Comparison of ENCODE assay signal across 32 mouse cellular contexts in the genomic region with DNA sequence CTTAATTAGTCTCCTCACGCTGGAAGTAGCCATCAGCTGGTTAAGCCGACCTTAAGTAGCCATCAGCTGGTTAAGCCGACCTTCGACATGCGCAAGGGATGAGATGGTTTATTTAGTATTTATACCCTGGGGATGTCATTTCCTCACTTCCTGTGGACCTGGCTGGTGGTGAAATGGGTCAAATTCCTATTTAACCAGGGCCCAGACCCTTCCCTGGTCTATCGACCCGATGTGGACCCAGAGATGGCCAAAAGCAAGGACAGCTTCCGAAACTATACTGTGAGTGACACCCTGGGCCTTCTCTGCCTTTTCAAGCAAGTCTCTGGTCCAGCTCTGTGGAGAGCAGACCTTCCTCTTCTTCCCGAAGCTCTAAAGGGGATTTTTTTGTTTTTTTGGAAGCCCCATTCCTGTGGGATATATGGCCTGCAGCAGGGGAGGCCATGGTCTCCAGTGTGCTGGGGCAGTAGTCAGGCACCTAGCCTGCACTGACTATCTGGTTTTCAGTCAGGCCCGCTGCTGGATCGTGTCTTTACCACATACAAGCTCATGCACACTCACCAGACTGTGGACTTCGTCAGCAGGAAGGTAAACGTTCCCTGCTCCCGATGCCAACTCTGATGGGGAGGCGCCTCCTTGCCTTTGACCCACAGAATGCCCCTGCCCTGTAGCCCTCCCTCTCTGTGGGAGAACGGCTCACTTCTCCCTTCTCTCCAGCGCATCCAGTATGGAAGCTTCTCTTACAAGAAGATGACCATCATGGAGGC. TPM values are rescaled to one million over a fixed set of nuclear protein-coding genes. Genes with fewer than 3 reads are reported as not detected.
DNase-seq lines count a peak whose midpoint lies in the region; ATAC-seq and TF ChIP-seq lines count a peak whose summit lies in the region.
"Had no signal": no experiment of that assay in that cellular context is flagged by ENCODE, and none has a peak within 500 bp of the region (broad histone marks: within the 10 kb centered on the region; RNA-seq: fewer than 3 reads in every experiment).

No protein-coding gene starts in this region.

- DNase-seq in heart, adult 11 months: peak; percentile 85
- no peak for DNase-seq in heart, adult 2 months
- DNase-seq in liver, embryonic 14.5 days (ENCODE audit: low read depth in 3 of 3, low spot score in 3 of 3): no peak
- DNase-seq in kidney, postnatal 10 days: peak; percentile 21
- DNase-seq in retina, postnatal 7 days (ENCODE audit: low read depth, low spot score): peak; percentile 23
- no peak for DNase-seq in cerebellum, adult 11-12 months
- DNase-seq: adrenal gland, postnatal 14 days; cerebellum, adult 11 months; cerebellum, adult 9-11 months; embryo, embryonic 11 days; heart, postnatal 14 days; lung, embryonic 14.5 days; lung, postnatal 14 days; thymus, adult 2 months; thymus, postnatal 36 days had no signal

- no peaks in the 10 kb centered on the region for H3K9me3 ChIP-seq in liver, embryonic 14.5 days (ENCODE audit: control insufficient read depth, low read length)
- H3K9me3 ChIP-seq in liver, embryonic 12.5 days (replicated peaks): no peaks in the 10 kb centered on the region
- H3K9me3 ChIP-seq: hindbrain, embryonic 10.5 days; intestine, embryonic 15.5 days; limb, embryonic 10.5 days; limb, embryonic 15.5 days; midbrain, embryonic 15.5 days had no signal

- H3K36me3 ChIP-seq in heart, adult 2 months (ENCODE audit: control insufficient read depth, insufficient read depth, low read length): no peaks in the 10 kb centered on the region
- H3K36me3 ChIP-seq in liver, embryonic 14.5 days (replicated peaks; ENCODE audit: control insufficient read depth, insufficient read depth, low read depth): no peaks in the 10 kb centered on the region
- H3K36me3 ChIP-seq in liver, embryonic 12.5 days: no peaks in the 10 kb centered on the region
- H3K36me3 ChIP-seq: hindbrain, embryonic 10.5 days; intestine, embryonic 15.5 days; limb, embryonic 10.5 days; limb, embryonic 15.5 days; midbrain, embryonic 15.5 days had no signal

- ATAC-seq in liver, embryonic 14.5 days (ENCODE audit: insufficient read depth): 0 out of 2 replicates have a peak, but pooled peaks have one; percentile 28
- no peak for ATAC-seq in liver, embryonic 12.5 days
- ATAC-seq: forebrain, embryonic 16.5 days; hindbrain, embryonic 16.5 days; intestine, embryonic 15.5 days; midbrain, embryonic 15.5 days had no signal

- no peak overlapping the region for H3K9ac ChIP-seq in heart, adult 2 months (ENCODE audit: low read depth, low read length)
- H3K9ac ChIP-seq in liver, embryonic 14.5 days (replicated peaks): no peak overlapping the region
- no peak overlapping the region for H3K9ac ChIP-seq in liver, embryonic 12.5 days
- H3K9ac ChIP-seq: intestine, embryonic 15.5 days; limb, embryonic 15.5 days; lung, embryonic 14.5 days; midbrain, embryonic 15.5 days had no signal

- TF ChIP-seq CTCF in heart, adult 2 months (IDR thresholded peaks at IDR 0.05): no peak
- TF ChIP-seq CTCF in liver, embryonic 14.5 days (IDR thresholded peaks at IDR 0.05; ENCODE audit: low read depth): no peak

- WGBS in heart, adult 2 months: 76% methylated on average over 17 of the region's 17 CpGs
- WGBS in liver, embryonic 14.5 days (ENCODE audit: insufficient replicate concordance): 68% methylated on average over 17 of the region's 17 CpGs
- 72% methylated on average over 17 of the region's 17 CpGs for WGBS in liver, embryonic 12.5 days (ENCODE audit: insufficient replicate concordance)

- H3K27me3 ChIP-seq in heart, adult 2 months (ENCODE audit: control insufficient read depth, insufficient read depth, low read length): no peaks in the 10 kb centered on the region
- H3K27me3 ChIP-seq in liver, embryonic 14.5 days (ENCODE audit: control insufficient read depth, insufficient read depth, low read length): no peaks in the 10 kb centered on the region
- peaks cover 9% of the 10 kb centered on the region; the same call in 1 of the 2 replicates for H3K27me3 ChIP-seq in liver, embryonic 12.5 days (replicated peaks)
- H3K27me3 ChIP-seq: intestine, embryonic 15.5 days; limb, embryonic 15.5 days; midbrain, embryonic 15.5 days had no signal

- TF ChIP-seq POLR2A in heart, adult 2 months (IDR thresholded peaks at IDR 0.05; ENCODE audit: insufficient read depth, low read depth, low read length): no peak

- H3K4me1 ChIP-seq in heart, adult 2 months (ENCODE audit: control insufficient read depth, insufficient read depth, low read length): no peaks in the 10 kb centered on the region
- peaks cover 0 to 5% of the 10 kb centered on the region in 2 experiments; a peak in 1 of 4 replicates for H3K4me1 ChIP-seq in liver, embryonic 14.5 days (replicated peaks; ENCODE audit: control insufficient read depth in 2 of 2, insufficient read depth in 2 of 2, low read length in 1 of 2)
- no peaks in the 10 kb centered on the region for H3K4me1 ChIP-seq in liver, embryonic 12.5 days
- H3K4me1 ChIP-seq: hindbrain, embryonic 10.5 days; intestine, embryonic 15.5 days; limb, embryonic 10.5 days; limb, embryonic 15.5 days; midbrain, embryonic 15.5 days had no signal

- no peak overlapping the region for H3K4me3 ChIP-seq in heart, adult 2 months
- no peak overlapping the region for H3K4me3 ChIP-seq in liver, embryonic 14.5 days (ENCODE audit: insufficient read depth in 1 of 2, low read depth in 2 of 2, low read length in 2 of 2)
- H3K4me3 ChIP-seq in liver, embryonic 12.5 days: no peak overlapping the region
- H3K4me3 ChIP-seq: erythroblast, embryonic 14.5 days; hindbrain, embryonic 10.5 days; intestine, embryonic 15.5 days; limb, embryonic 10.5 days; limb, embryonic 15.5 days; midbrain, embryonic 15.5 days had no signal

- H3K4me2 ChIP-seq in liver, embryonic 14.5 days (ENCODE audit: low read depth): no peak overlapping the region
- no peak overlapping the region for H3K4me2 ChIP-seq in liver, embryonic 12.5 days
- H3K4me2 ChIP-seq: intestine, embryonic 15.5 days; limb, embryonic 15.5 days; lung, embryonic 14.5 days; midbrain, embryonic 15.5 days had no signal

- H3K27ac ChIP-seq in heart, adult 2 months: no peak overlapping the region
- no peak overlapping the region for H3K27ac ChIP-seq in liver, embryonic 14.5 days
- H3K27ac ChIP-seq in liver, embryonic 12.5 days: no peak overlapping the region
- H3K27ac ChIP-seq: hindbrain, embryonic 10.5 days; intestine, embryonic 15.5 days; limb, embryonic 10.5 days; limb, embryonic 15.5 days; midbrain, embryonic 15.5 days had no signal

- H3K79me2 ChIP-seq in heart, adult 2 months (replicated peaks; ENCODE audit: control insufficient read depth, insufficient read depth, low read length): no peaks in the 10 kb centered on the region

- intact Hi-C loops in heart, adult 2 months (cut with DNase I): no loop called here

- no peak for TF ChIP-seq EP300 in heart, adult 2 months (IDR thresholded peaks at IDR 0.05; ENCODE audit: insufficient read depth, low read depth, low read length)
- TF ChIP-seq EP300 in liver, embryonic 14.5 days (IDR thresholded peaks at IDR 0.05; ENCODE audit: low read depth): no peak

RNA-seq across cellular contexts. Expression of a gene that starts 0.8 kb away (rescaled TPM):
- not detected for total RNA-seq in heart, adult 2 months (2021)
- not detected in 2 replicates for polyA plus RNA-seq in heart, adult 2 months (2012; rRNA removed)
- polyA plus RNA-seq in liver, embryonic 14.5 days (2012; rRNA removed): 9.7 and 11.2 TPM in 2 replicates
- polyA plus RNA-seq in liver, embryonic 14.5 days (2014; fragmentation: Nextera tagmentation; extraction: Ambion mirVana): 10.2 and 10.8 TPM in 2 replicates
- polyA plus RNA-seq in liver, embryonic 12.5 days (2016; fragmentation: Nextera tagmentation; extraction: Ambion mirVana): 2.4 and 3.7 TPM in 2 replicates
- total RNA-seq: adrenal gland, postnatal 14 days; gastrocnemius, adult 8-10 months; gastrocnemius, postnatal 4 days; heart, postnatal 14 days; left cerebral cortex, postnatal 10 days; neutrophil, adult 5-6 weeks had no signal
- polyA plus RNA-seq: embryonic facial prominence, embryonic 14.5 days; erythroblast, embryonic 14.5 days; forebrain, embryonic 11.5 days; forebrain, embryonic 16.5 days; heart, embryonic 14.5 days; hindbrain, embryonic 10.5 days; hindbrain, embryonic 16.5 days; limb, embryonic 10.5 days; limb, embryonic 15.5 days; lung, embryonic 14.5 days; midbrain, embryonic 15.5 days; neural tube, embryonic 11.5 days had no signal

RNA-seq across cellular contexts. Expression of a gene that starts 12.4 kb away (rescaled TPM):
- total RNA-seq in heart, adult 2 months (2021): not detected
- polyA plus RNA-seq in heart, adult 2 months (2012; rRNA removed): not detected in 2 replicates
- polyA plus RNA-seq in liver, embryonic 14.5 days (2012; rRNA removed): 2.5 and 2.7 TPM in 2 replicates
- 1.2 and 1.6 TPM in 2 replicates for polyA plus RNA-seq in liver, embryonic 14.5 days (2014; fragmentation: Nextera tagmentation; extraction: Ambion mirVana)
- 3.3 TPM in 2 replicates for polyA plus RNA-seq in liver, embryonic 12.5 days (2016; fragmentation: Nextera tagmentation; extraction: Ambion mirVana)
- total RNA-seq: adrenal gland, postnatal 14 days; gastrocnemius, adult 8-10 months; gastrocnemius, postnatal 4 days; heart, postnatal 14 days; left cerebral cortex, postnatal 10 days; neutrophil, adult 5-6 weeks had no signal
- polyA plus RNA-seq: forebrain, embryonic 16.5 days; hindbrain, embryonic 16.5 days; midbrain, embryonic 15.5 days had no signal

RNA-seq across cellular contexts. Expression of a gene that starts 19.8 kb away (rescaled TPM):
- total RNA-seq in heart, adult 2 months (2021): 10 to 100 TPM; 61.3 to 63.6 TPM
- 116 and 150 TPM in 2 replicates for polyA plus RNA-seq in heart, adult 2 months (2012; rRNA removed)
- 20.8 and 29.3 TPM in 2 replicates for polyA plus RNA-seq in liver, embryonic 14.5 days (2012; rRNA removed)
- 17.8 and 23.5 TPM in 2 replicates for polyA plus RNA-seq in liver, embryonic 14.5 days (2014; fragmentation: Nextera tagmentation; extraction: Ambion mirVana)
- polyA plus RNA-seq in liver, embryonic 12.5 days (2016; fragmentation: Nextera tagmentation; extraction: Ambion mirVana): 32.5 and 34.1 TPM in 2 replicates

RNA-seq across cellular contexts. Expression of a gene that starts 20.5 kb away (rescaled TPM):
- 10 to 100 TPM; 25.7 to 26.1 TPM for total RNA-seq in heart, adult 2 months (2021)
- 32.9 and 33.3 TPM in 2 replicates for polyA plus RNA-seq in heart, adult 2 months (2012; rRNA removed)
- polyA plus RNA-seq in liver, embryonic 14.5 days (2012; rRNA removed): 12.3 and 15.1 TPM in 2 replicates
- polyA plus RNA-seq in liver, embryonic 14.5 days (2014; fragmentation: Nextera tagmentation; extraction: Ambion mirVana): 17.2 and 18.9 TPM in 2 replicates
- 36.2 and 41.1 TPM in 2 replicates for polyA plus RNA-seq in liver, embryonic 12.5 days (2016; fragmentation: Nextera tagmentation; extraction: Ambion mirVana)

RNA-seq across cellular contexts. Expression of a gene that starts 20.6 kb away (rescaled TPM):
- 10 to 100 TPM; 49.3 to 55.7 TPM for total RNA-seq in heart, adult 2 months (2021)
- 69.9 and 70.0 TPM in 2 replicates for polyA plus RNA-seq in heart, adult 2 months (2012; rRNA removed)
- polyA plus RNA-seq in liver, embryonic 14.5 days (2012; rRNA removed): 63.8 and 77.0 TPM in 2 replicates
- polyA plus RNA-seq in liver, embryonic 14.5 days (2014; fragmentation: Nextera tagmentation; extraction: Ambion mirVana): 104 and 106 TPM in 2 replicates
- polyA plus RNA-seq in liver, embryonic 12.5 days (2016; fragmentation: Nextera tagmentation; extraction: Ambion mirVana): 134 TPM in 2 replicates

Comparison
In these comparisons a context has a peak if more than half of its experiments do, and no peak if none do; other contexts are left out.
1. DNase-seq: peak in heart, adult 11 months (single experiment), kidney, postnatal 10 days (single experiment) and retina, postnatal 7 days (single experiment); none in heart, adult 2 months (0 of 2), liver, embryonic 14.5 days (0 of 3) and cerebellum, adult 11-12 months (single experiment).